12 mouse cellular contexts compared by ENCODE assay signal in the genomic region with DNA sequence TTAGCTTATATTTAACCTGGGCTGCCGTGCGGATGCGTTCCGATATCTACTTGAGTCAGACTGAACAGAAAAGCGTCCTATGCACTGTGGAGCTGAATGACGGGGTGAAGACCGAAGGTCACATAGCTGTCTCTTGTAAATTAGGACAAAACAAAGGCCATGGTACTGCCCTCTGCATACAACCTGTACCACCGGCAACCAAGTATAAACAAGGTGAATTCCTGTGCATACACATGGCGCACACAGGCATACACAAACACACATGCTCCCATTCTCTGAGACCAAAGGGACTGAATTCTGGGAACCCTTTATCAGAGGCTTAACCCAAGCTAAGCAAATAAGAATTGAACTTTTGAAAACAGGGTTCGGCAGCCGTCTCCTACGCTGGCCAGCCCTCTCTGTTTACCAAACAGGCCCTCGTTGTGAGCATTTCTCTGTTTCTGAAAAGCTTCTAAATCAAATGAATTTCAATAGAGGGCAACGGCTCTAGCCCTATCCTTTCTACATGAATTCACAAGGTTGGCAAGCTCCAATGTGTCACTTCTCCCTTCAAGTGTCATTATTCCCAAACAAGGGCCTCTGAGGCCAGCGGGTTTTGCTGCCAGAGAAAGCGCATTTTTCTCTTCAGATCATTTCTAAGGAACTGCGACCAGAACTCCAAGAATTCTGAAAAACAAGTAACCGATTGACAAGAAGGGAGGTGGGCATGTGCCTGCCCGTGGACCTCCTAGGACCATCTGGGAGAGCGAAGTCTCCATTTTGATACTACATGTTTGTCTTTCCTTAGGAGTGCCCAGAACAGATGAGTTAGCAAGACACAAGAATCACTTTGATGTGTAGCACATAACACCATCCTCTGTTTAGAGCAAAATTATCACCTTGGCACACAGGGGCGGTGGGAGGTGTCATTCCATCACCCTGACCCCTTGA. TPM values are rescaled to one million over a fixed set of nuclear protein-coding genes. Genes with fewer than 3 reads are reported as not detected.
DNase-seq lines count a peak whose midpoint lies in the region; ATAC-seq and TF ChIP-seq lines count a peak whose summit lies in the region.
"Had no signal": no experiment of that assay in that cellular context is flagged by ENCODE, and none has a peak within 500 bp of the region (broad histone marks: within the 10 kb centered on the region; RNA-seq: fewer than 3 reads in every experiment).

No protein-coding gene starts in this region.

- DNase-seq in layer of hippocampus, adult 11-12 months (ENCODE audit: low spot score): peak; percentile 21
- DNase-seq in layer of hippocampus, adult 9-10 months (ENCODE audit: low spot score): no peak
- DNase-seq in forebrain, embryonic 14.5 days (ENCODE audit: low spot score): peak; percentile 86
- no peak for DNase-seq in heart, adult 8-10 months (ENCODE audit: low spot score)
- DNase-seq in spleen, postnatal 4 days (ENCODE audit: low spot score in 2 of 2): no peak
- DNase-seq: retina, postnatal 1 day had no signal

- no peak overlapping the region for H3K9ac ChIP-seq in ES-Bruce4 (ENCODE audit: low read depth, poor library complexity, severe bottlenecking)
- no peak overlapping the region for H3K9ac ChIP-seq in forebrain, embryonic 14.5 days (ENCODE audit: low read length)
- H3K9ac ChIP-seq in midbrain, embryonic 13.5 days (replicated peaks): no peak overlapping the region
- H3K9ac ChIP-seq: embryonic facial prominence, embryonic 13.5 days; midbrain, embryonic 12.5 days had no signal

- ATAC-seq in forebrain, embryonic 14.5 days: peak; percentile 60
- ATAC-seq in midbrain, embryonic 13.5 days: 0 out of 2 replicates have a peak, but pooled peaks have one; percentile 14
- no peak for ATAC-seq in frontal cortex, adult (ENCODE audit: low TSS enrichment)

- H3K27ac ChIP-seq in ES-Bruce4 (ENCODE audit: insufficient read depth, low read length): peak overlapping the region; percentile 35; the same call in 1 of the 2 replicates
- no peak overlapping the region for H3K27ac ChIP-seq in forebrain, embryonic 14.5 days (ENCODE audit: low read depth, low read length)
- 0 out of 2 replicates have a peak overlapping the region, but pooled peaks have one; percentile 35 for H3K27ac ChIP-seq in midbrain, embryonic 13.5 days
- H3K27ac ChIP-seq: embryonic facial prominence, embryonic 13.5 days; limb, embryonic 10.5 days; midbrain, embryonic 12.5 days had no signal

- peaks cover 6% of the 10 kb centered on the region; the same call in 1 of the 2 replicates for H3K36me3 ChIP-seq in ES-Bruce4 (ENCODE audit: control insufficient read depth, insufficient read depth, low read length, poor library complexity, severe bottlenecking)
- H3K36me3 ChIP-seq in forebrain, embryonic 14.5 days (ENCODE audit: control insufficient read depth, insufficient read depth, low read length): peaks cover 33% of the 10 kb centered on the region
- peaks cover 29% of the 10 kb centered on the region for H3K36me3 ChIP-seq in midbrain, embryonic 13.5 days

- H3K4me2 ChIP-seq in forebrain, embryonic 14.5 days (ENCODE audit: low read length): no peak overlapping the region
- H3K4me2 ChIP-seq in midbrain, embryonic 13.5 days (replicated peaks): no peak overlapping the region
- H3K4me2 ChIP-seq: embryonic facial prominence, embryonic 13.5 days; midbrain, embryonic 12.5 days had no signal

- no peaks in the 10 kb centered on the region for H3K27me3 ChIP-seq in ES-Bruce4 (ENCODE audit: control insufficient read depth, insufficient read depth, low read length, poor library complexity, severe bottlenecking)
- no peaks in the 10 kb centered on the region for H3K27me3 ChIP-seq in forebrain, embryonic 14.5 days (replicated peaks; ENCODE audit: control insufficient read depth, insufficient read depth, low read length)
- H3K27me3 ChIP-seq in midbrain, embryonic 13.5 days: no peaks in the 10 kb centered on the region
- H3K27me3 ChIP-seq: embryonic facial prominence, embryonic 13.5 days; midbrain, embryonic 12.5 days had no signal

- no peak for TF ChIP-seq EP300 in ES-Bruce4 (IDR thresholded peaks at IDR 0.05; ENCODE audit: insufficient read depth, low read depth, low read length)

- WGBS in forebrain, embryonic 14.5 days: 41% methylated on average over 21 of the region's 21 CpGs
- WGBS in midbrain, embryonic 13.5 days: 69% methylated on average over 21 of the region's 21 CpGs

- TF ChIP-seq CTCF in ES-Bruce4 (IDR thresholded peaks at IDR 0.05; ENCODE audit: low read depth, low read length): no peak

- TF ChIP-seq POLR2A in ES-Bruce4 (IDR thresholded peaks at IDR 0.05; ENCODE audit: insufficient read depth, low read length): no peak

- H3K9me3 ChIP-seq in ES-Bruce4 (replicated peaks; ENCODE audit: control insufficient read depth, insufficient read depth, low read length, poor library complexity, severe bottlenecking): no peaks in the 10 kb centered on the region
- no peaks in the 10 kb centered on the region for H3K9me3 ChIP-seq in forebrain, embryonic 14.5 days (replicated peaks; ENCODE audit: control insufficient read depth, low read length)
- H3K9me3 ChIP-seq in midbrain, embryonic 13.5 days: no peaks in the 10 kb centered on the region
- H3K9me3 ChIP-seq: embryonic facial prominence, embryonic 13.5 days; limb, embryonic 10.5 days; midbrain, embryonic 12.5 days had no signal

- peaks cover 5% of the 10 kb centered on the region for H3K4me1 ChIP-seq in ES-Bruce4 (ENCODE audit: control insufficient read depth, insufficient read depth, low read length)
- H3K4me1 ChIP-seq in forebrain, embryonic 14.5 days (ENCODE audit: control insufficient read depth, insufficient read depth, low read length): peaks cover 10% of the 10 kb centered on the region
- H3K4me1 ChIP-seq in midbrain, embryonic 13.5 days (replicated peaks): peaks cover 52% of the 10 kb centered on the region

- no peak overlapping the region for H3K4me3 ChIP-seq in ES-Bruce4 (ENCODE audit: low read depth, low read length)
- no peak overlapping the region for H3K4me3 ChIP-seq in forebrain, embryonic 14.5 days (ENCODE audit: low read depth, low read length)
- no peak overlapping the region for H3K4me3 ChIP-seq in midbrain, embryonic 13.5 days (replicated peaks)
- H3K4me3 ChIP-seq: embryonic facial prominence, embryonic 13.5 days; limb, embryonic 10.5 days; midbrain, embryonic 12.5 days had no signal

RNA-seq across cellular contexts. Expression of gene Slc38a1, which starts 42.6 kb away (rescaled TPM):
- polyA plus RNA-seq in ES-Bruce4 (2011; ENCODE audit: insufficient read depth, insufficient read length, low read depth, missing spikeins): 88.4 and 90.3 TPM in 2 replicates
- polyA plus RNA-seq in forebrain, embryonic 14.5 days (2014; fragmentation: Nextera tagmentation; extraction: Ambion mirVana): 100 and 129 TPM in 2 replicates
- 156 and 159 TPM in 2 replicates for polyA plus RNA-seq in midbrain, embryonic 13.5 days (2015; fragmentation: Nextera tagmentation; extraction: Ambion mirVana)
- total RNA-seq in heart, adult 8-10 months (2022): 1 to 10 TPM; 3.5 to 7.9 (median 6.1) TPM

Comparison
In these comparisons a context has a peak if more than half of its experiments do, and no peak if none do; other contexts are left out.
1. DNase-seq: peak in layer of hippocampus, adult 11-12 months (single experiment) and forebrain, embryonic 14.5 days (single experiment); none in layer of hippocampus, adult 9-10 months (single experiment), heart, adult 8-10 months (single experiment) and spleen, postnatal 4 days (0 of 2).